Mouse (Mus musculus) lung, adult 2 months (tissue): Measurements from ENCODE around the gene Rad17.

Experiments used
- CTCF ChIP-seq: fragments of 200-500 bp; IDR thresholded peaks from 2 replicates; pipeline ENCODE4 v1.5.1; 2011; ENCODE audit warnings: mild to moderate bottlenecking, low read length, control low read depth; ENCODE audit not compliant: insufficient read depth
- POLR2A ChIP-seq: fragments of 200-500 bp; IDR thresholded peaks from 2 replicates; pipeline ENCODE4 v1.6.1; 2011; ENCODE audit warnings: low read depth, mild to moderate bottlenecking, control low read depth, low read length, borderline replicate concordance; ENCODE audit errors: extremely low read depth

DNA sequence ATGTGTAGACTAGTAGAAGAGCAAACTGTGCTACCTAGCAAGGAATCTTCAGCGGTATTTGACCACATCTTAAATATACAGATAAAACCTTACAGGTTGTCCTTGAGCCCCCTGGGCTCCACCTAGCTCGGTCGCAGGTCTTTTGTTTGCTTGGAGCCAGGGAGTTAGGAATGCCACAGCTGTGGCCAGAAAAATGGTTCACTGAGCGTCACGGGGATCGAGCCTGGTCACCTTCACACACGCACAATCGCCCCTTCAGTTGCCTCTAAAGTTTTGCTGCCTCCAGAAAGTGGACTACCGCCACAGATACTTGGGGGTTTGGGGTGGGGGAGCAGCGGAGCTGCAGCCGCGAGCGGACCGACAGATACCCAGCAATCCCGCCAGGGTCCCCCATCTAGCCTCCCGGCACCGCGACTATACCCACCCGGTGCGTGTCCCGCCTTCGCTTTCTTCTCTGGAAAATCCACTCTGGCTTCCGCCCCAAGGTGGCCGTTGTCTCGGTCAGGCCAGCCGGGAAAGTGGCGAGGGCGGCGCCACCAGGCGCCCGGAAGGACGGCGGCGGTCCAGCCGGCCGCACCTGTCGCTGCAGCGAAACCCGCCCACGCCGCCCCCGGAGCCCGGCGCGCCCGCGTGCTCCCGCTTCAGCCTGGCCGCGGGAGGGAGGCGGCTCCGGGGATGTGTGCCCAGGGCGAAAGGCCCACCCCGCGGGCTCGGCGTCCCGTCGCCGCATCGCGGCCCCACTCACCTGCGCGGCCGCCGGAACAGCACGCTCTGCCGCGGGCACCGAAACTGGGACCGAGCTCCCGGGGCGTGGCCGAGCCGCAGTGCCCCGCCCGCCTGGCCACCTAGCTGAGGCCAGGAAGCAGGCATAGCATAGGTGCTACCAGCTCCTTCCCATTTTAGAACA is 34.4 kb downstream of the Rad17 start, which contains the start of gene Marveld2:
- TF ChIP-seq POLR2A (no peak; the same call in 1 of the 2 replicates), CTCF (no peak)
